Mouse (Mus musculus) retina, adult 2 months (tissue): ENCODE measurements around the gene Ldhal6b.
A peak's percentile ranks its signal among the peaks of the same experiment; 100 is the strongest.

ENCODE experiments used
- DNase-seq: peaks from one replicate; pipeline ENCODE4 v3.0.0-alpha.2; 2012; ENCODE audit warnings: low read depth, low spot score

The Ldhal6b gene

DNA sequence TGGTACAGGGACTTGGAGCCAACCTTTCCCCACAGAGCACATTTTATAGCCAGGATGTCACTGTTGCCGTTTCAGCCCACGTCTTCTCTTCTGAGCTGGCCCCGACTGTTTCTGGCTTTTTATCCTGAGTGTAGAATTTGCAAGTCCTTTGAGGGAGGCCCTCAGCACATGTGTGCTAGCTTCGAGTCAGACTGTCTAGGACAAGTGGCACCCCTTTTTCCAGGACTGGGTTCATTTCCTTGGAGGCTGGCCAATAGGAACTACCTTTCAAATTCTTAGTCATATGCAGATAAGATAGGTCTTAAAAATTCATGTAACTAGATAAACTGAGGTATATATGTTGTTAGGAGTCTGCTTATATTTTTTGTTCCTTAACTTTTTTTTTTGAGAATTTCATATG lies 8.2 kb downstream of the Ldhal6b start:
- DNase-seq = no peak

DNA sequence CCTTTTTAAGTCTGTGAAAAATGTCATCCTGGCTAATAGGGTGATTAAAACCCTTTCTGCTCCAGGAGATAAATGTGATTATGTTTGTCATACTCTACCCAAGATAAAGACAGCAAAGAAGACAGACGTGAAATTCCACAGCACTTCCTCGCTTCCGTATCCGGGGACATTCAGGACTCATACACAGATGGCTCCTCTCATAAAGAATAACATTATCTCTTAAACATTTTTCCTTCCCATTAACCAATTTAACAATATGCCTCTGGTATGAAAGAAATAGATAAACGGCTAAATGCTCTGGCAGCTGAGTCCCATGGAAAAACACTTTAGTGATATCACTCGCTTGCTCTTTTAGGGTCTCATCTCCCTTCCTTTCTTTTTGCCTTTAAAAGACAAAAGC lies 11.5 kb downstream of the Ldhal6b start:
- DNase-seq = no peak

DNA sequence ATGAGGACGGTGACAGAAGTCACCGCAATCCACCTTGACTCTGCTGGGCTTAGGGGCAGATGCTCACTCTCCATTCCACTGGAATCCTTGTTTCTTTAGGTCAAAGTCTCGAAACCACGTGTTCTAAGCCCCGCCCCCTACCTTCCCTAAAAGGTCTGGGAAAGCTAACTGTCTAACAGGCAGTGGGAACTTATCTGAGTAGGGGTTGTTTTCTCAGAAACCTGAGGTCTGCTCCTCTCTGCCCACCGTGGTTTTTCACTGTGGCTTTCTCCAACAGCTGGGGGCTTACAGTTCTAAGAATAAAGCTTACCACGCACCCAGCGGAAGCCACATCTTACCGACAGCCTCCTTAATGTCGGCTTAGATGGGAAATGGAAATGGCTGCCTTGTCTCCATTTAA lies 12.0 kb downstream of the Ldhal6b start:
- DNase-seq = no peak

DNA sequence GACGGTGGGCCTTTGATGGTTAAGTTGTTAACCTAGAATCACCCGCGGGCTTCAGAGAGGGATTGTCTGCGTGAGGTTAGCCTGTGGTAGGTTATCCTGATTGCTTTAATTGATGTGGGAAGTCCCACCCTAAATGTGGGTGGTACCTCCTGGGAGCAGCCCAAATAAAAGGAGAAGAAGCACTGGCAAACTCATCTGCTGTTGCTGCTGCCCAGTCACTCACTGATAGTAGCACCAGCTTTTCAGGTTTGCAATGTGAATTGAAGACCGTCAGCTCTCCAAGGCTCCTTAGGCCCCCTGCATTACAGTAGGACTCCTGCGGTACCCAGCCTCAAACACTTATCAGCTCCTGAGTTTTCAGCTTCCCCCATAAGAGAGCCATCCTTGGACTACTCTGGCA lies 14.7 kb downstream of the Ldhal6b start:
- no peak for DNase-seq

DNA sequence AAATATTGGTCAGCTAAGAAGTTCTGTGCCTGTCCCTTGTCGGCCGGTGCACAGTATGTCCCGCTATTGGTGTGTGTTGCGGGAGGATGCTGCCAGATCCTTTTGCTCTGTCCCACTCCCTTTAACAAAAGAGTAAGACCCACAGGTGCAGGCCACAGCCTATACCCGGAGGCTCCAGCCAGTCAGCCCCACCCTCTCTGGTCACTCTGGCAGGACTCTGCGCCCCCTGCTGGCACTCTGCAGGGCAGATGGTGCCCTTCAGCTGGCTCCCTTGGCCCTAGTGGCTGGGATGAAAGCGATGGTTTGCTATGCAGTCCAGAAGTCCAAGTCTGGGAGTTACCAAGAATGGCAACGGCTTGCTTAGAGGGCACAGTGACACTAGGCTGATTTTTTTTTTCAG lies 15.9 kb downstream of the Ldhal6b start:
- peak; percentile 52 for DNase-seq

DNA sequence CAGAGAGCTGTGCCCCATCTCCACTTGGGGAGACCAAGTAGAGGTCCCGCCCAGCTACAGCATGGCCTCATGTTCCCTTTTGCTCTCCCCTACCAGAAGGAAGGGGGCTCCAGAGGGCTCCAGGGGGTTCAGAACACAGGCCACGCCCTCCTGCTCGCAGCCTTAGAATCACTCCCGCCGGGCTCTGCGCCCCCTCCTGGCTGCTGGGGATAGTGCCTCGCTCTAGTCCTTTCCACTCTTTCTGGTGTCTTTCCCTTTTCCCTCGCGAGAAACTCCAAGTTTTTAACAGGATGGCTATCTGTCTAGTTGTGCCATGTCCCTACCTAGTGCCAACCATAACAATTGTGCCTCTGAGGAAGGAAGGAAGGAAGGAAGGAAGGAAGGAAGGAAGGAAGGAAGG lies 16.5 kb downstream of the Ldhal6b start:
- DNase-seq = peak; percentile 18

DNA sequence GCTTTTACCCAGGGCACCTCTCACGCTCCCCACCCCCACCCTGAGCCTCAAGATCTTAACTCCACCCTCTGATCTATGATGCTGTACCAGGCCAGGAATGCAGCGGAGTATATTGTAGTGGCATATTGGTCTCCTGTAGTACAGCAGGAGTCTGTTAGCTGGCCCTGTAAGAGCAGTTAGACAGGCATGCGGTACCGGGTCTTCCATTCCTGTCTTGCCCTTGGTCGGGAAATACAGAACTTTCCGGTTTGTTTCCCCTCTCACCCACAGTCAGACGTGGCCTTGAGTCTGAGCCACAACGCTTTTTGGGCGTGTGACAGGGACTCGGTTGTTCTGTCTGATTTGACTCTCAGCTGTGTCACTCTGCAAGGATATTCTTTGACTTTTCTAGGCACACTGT lies 17.3 kb downstream of the Ldhal6b start:
- DNase-seq = no peak

DNA sequence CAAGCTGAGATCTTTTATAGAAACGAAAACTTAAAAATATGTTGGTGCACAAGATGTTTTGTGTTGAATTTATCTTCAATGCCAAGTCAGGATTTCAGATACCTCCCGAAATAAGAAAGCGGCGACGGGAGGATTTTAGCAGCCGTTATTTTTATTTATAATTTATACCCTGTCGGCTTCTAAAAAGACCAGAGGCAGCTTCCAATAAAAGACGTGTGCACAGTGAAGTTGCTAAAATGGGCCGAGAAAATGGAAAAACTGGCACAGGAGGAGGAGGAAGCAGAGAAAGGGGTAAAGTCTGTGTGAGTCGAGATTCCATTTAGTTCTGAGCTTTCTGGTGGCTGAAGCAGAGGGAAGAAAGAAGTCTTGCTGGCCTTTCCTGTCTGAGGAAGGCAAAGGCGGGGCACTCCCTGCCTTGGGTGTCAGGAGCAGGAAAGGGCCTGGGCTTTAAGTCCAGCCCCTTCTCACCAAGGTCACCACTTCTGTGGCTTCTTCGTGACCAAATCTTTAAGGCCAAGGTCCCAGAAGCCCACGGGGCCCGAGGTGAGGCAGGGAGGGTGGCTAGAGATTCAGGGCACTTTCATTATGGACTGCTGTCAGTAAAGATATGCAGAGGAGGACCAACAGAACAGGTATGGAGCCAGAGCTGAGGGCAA lies 18.0 kb downstream of the Ldhal6b start:
- DNase-seq = no peak

DNA sequence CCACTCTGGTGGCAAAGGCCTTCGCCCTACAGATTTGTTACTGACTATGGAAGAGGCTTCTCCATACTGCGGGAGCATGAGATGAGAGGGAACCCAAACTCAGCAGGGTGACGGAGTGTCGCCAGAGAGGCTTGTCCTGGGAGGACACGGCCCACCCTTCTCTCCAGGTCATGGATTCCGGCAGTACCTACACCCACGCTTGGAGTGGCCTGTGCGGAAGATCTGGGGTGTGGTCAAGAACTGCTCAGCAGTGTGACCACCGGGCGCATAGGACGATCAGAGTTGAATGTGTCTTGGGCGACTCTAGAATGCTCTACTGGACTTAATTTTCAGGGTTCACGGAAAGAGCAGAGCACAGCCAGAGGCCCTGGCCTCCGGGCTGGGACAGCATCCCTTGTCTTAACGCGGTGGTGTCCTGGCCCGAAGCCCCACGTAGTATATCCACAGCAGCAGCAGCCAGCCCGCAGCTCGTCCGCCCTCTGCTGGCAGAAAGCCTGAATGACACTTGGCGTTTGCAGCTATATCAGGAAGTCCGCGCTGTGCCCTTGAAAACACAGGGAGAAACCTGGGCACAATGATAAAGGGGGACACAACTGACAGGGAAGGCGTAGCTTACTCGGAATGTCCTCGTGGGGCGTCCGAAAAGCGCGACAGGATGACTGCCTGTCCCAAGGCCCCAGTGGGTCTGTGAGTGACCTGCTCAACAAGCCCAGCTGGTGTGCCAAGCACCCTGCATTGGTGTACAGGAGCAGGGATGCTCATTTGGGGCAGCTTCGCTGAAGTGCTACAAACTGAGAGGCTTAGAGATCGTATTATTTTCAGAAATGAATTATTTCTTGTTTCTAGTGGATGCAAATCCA lies 21.2 kb downstream of the Ldhal6b start:
- DNase-seq = peak; percentile 46

DNA sequence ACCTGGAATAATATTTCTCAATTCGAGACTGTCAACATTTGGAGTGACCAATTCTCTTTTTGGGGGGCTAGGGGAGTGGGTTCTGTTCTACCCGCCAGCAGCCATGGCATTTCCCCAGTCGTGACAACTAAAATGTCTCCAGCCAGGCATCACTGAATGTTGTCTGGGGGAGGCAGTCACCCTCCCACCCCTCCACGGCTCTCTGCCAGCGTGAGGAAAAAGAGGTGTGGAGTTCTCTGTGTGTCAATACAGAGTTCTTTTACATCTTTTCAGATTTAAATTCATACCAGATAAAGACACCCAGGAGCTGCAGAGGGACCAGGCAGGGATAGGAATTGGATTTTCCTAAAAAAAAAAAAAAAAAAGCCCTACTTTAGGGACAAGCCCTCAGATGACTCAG lies 22.4 kb downstream of the Ldhal6b start:
- no peak for DNase-seq

DNA sequence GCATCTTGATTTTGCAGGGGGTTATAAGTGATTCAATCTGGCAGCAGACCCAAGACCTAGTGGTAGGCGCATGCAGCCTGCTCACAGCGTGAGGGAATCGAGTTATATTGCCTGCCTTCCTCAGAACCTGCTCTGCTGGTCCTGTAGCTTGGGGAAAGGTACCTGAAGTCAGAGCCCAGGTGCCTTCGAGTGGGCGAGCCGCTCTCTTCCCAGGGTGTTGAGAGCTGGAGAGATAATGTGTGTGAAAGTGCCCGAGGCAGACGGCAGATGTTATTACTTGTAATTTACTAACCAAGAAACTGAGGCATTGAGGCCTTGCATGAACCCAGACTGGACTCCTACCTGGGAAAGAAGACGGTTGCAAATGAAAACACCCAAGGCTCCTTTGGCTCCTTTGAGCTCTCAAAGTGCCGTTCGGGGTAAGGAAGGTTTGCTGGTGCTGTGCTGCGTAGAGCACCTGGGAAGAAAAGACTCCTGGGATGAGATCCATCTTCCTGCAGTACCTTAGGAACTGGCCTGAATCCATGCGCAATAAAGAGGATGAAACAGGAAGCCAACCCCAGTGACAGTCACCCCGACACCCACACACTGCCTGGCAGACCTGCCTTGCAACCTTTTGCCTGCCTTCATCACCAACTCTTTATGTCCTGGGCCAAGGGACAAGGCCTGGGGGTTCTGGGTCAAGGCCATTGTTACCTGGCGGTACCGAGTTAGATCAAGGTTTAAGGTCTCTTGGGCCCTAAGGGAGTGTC lies 22.9 kb downstream of the Ldhal6b start:
- DNase-seq = no peak

DNA sequence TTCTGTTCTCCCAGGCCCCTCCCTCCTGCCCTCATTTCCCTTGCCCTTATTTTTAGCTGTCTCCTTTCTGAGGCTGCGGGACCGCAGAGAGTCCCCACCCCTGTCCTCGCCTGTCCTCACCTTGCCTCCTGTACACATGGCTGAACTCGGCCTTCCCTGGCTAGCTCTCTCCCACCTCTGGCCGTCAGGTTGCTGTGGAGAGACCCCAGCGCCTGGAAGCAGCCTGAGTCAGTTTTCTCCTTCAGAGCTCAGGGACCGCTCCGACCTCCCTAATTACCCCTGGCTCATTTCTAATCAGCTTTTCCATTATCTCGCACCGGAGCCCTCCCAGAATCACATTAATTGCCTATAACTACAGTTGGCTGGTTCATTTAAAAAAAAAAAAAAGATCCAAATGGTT lies 27.9 kb downstream of the Ldhal6b start:
- DNase-seq = no peak

DNA sequence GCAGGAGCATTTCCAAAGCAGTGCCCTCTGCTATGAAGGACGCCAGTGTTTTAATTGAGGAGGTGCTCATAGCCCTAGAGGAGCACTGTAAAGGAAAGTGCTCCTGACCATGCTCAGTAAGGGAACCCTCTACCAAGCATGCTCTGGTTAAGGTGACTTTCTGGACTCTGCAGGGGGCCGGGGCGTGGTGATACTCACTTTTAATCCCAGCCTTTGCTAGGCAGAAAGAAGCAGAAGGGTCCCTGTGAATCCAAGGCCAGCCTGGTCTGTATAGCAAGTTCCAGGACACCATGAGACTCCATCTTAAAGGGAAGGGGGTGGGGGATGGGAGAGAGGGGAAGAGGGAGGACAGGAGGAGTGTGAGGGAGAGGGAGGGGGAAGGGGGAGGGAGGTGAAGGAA lies 30.2 kb downstream of the Ldhal6b start:
- no peak for DNase-seq

DNA sequence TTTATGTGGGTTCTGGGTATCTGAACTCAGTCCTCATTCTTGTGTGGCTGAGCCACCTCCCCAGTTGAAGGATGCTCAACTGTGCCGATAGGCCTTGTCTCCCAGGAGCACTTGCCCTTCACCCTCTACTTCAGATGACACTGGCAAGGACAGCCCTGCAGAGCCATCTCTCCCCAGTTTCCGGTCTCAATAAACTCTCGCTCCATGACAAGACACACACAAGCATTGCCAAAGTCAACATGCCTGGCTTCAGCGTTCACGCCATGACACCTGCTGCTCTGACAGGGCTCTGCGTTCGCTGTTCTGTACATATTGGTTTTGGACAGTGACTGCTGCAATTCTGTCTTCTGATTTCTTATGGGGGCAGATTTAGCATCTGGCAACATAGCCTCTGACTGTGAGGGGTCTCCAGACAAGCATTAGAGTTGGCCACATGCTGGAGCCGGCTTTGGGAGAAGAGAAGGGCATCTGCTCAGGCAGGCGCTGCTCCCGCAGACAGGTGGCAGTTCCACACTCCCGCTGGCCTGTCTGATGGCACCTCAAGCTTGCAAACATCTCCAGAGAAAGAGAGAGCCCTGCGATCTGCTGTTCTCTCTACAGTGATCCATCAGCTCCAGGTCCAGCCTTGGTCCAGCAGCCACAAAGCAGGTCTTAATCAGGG lies 31.6 kb downstream of the Ldhal6b start:
- no peak for DNase-seq

DNA sequence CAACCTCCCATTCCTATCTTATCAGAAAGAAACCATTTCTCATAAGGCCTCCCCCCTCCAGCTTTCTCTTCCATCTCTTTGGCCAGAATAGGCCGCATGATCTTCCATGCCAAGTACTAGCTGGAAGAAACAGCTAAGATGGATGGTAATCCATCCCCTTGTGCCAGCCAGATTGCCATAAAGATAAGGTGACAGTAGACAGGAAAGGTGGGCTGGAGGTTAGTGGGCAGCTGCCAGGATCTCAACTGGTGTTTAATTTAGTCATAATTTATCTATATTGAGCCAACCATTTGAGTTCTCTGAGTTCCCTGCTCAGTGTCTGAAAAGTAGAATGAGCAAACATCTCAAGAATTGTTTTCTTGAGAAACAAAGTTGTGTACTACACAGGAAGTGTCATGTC lies 32.9 kb downstream of the Ldhal6b start:
- no peak for DNase-seq

DNA sequence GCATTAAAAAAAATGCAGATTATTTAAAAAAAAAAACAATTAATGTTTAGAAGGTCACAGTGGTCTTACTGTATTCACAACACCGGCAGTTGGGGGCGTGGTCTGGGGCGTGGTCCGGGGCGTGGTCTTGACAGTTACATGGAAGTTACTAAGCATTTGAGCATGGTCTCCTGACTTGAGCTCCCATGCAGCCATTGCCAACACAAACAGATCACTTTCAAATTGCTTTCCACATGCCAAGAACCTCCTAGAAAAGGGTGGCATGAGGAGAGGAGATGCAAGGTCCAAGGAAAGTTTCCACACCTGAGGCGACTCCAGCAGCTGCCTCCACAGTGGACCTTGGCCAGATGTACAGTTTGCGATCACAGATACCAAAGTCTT lies 40.6 kb downstream of the Ldhal6b start:
- no peak for DNase-seq

DNA sequence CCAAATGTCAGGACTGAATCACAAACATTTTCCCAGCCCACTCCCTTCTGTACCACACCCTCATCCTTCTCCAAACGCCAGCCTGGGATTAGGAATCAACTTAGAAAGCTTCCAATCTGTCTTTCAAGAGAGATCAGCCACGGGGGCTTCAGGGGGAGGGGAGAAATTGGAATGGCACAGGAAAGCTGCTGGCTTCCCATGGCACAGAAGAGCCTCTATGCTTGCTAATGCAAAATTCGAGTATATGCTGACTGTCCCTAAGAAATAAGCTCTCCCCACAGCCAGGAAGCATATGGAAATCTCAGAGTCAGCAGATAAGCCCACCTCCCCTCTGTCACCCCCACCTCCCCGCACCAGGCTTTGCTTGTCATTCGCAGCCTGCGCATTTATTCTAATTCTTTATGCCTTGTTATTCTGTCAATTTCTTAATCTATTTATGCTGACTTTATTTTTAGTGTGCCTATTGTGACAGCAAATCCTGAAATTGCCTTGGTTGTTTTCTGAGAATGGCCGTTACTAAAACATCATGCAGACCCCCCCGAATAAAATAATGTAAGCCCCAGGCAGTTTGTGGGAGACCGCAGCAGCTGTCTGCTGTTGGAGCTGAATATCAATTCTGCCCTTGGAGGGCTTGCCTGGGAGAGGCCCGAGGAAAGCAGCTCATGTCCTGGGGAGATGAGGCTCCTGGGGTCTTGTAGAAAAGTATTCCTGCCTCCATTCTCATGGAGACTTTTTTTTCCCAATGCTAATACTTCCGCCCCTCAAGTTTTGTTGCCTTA lies 41.2 kb downstream of the Ldhal6b start:
- DNase-seq = no peak

DNA sequence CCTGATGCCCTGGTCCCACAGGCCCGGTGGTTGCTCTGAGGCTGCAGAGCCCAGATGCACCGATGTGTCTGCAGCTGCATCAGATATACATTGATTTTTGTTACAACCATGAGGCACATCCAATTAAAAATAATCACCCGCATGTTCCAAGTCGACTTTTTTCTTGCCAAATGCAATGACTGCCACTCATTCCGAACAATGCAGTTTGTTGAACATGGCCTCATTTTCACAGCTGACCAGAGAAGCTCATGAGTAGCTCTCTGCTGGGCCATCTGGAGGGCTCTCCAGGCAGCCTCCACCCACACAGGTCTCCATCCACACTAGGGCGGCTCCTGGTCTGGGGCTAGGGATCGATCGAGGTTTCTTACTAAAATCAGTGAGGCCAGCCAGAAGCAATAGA lies 45.6 kb downstream of the Ldhal6b start:
- DNase-seq = no peak

DNA sequence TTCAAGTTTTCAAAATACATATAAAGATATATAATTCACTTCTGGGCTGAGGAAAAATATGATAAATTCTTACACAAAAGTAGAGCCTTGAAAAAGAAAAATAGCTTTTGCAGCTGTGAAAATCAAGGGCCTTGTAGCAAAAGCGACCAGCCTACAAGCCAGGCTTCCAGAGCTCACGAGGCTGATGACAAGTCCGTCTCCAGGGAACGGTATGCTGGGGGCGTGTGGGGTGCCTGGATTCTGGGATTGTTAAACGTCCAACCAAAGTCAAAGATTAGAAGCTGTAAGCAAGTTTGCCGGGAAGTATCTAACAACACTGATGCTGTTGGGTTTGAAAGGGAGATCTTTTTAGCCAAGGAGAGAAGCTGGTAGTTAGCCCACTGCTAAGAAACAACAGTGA lies 47.0 kb downstream of the Ldhal6b start:
- no peak for DNase-seq

DNA sequence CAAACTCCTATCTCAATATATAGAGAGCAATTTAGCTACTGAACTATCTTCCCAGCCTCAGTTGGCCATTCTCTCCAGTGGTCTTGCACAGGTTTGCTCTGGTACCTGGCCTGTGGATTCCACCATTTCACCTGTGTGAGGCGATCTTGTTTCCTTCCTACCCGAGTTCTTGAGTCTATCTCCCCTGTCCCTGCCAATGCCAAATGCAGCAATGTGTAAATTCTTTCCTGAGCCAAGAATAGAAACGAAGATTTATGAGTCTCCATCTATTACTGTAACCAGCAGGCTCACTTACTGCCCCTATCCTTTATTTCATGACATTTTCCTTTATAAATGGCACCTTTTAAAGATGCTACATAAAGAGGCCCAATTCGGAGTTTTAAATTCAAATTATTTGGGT lies 47.5 kb downstream of the Ldhal6b start:
- no peak for DNase-seq
